Mouse (Mus musculus) left cerebral cortex, postnatal 10 days (tissue): ENCODE results near the gene Wnt5b. TPM values are rescaled to one million over a fixed set of nuclear protein-coding genes. Genes with fewer than 3 reads are reported as not detected.

Experiments used
- total RNA-seq, 2 experiments: library from RNA; stranded (reverse); gene quantifications; 2 replicates each; pipeline ENCODE4 v1.2.3; 2021

The Wnt5b gene
- total RNA-seq, 2 experiments from 2014 or later, result 1.7 to 1.9 TPM

Other genes with a start within 250 kb of the Wnt5b start
- gene Lrtm2, start 213.6 kb downstream of the Wnt5b start, total RNA-seq, result 10 to 100 TPM; 38.5 to 39.4 TPM
- gene Adipor2, start 126.6 kb downstream of the Wnt5b start, total RNA-seq, result 10 to 100 TPM; 40.5 to 43.1 TPM
- 10 to 100 TPM; 20.6 to 21.6 TPM for gene Fbxl14, start 64.7 kb downstream of the Wnt5b start, total RNA-seq